Mouse (Mus musculus) forebrain, embryonic 14.5 days (tissue): ENCODE measurements around the gene Mrpl23. TPM values are rescaled to one million over a fixed set of nuclear protein-coding genes. Genes with fewer than 3 reads are reported as not detected.

ENCODE experiments used
- ATAC-seq: fragments of 200-750 bp; cut with Nextera tagmentation; 2 replicates; pipeline ENCODE4 v1.8.0; 2017; ENCODE audit warnings: mild to moderate bottlenecking, moderate library complexity
- DNase-seq: peaks from one replicate; pipeline ENCODE4 v3.0.0-alpha.2; 2015; ENCODE audit warnings: low spot score
- H3K27ac ChIP-seq: fragments of 300-500 bp; sonication (generic); 2 replicates; pipeline ENCODE4 v1.5.1; 2014; ENCODE audit warnings: low read depth, mild to moderate bottlenecking, control low read depth, low read length, moderate library complexity
- H3K27me3 ChIP-seq: fragments of 300-500 bp; sonication (generic); replicated peaks from 2 replicates; pipeline ENCODE4 v1.6.1; 2014; ENCODE audit warnings: low read length, control low read depth, mixed read lengths; ENCODE audit not compliant: control insufficient read depth, insufficient read depth
- H3K36me3 ChIP-seq: fragments of 300-500 bp; sonication (generic); 2 replicates; pipeline ENCODE4 v1.6.1; 2014; ENCODE audit warnings: low read length, control low read depth; ENCODE audit not compliant: control insufficient read depth, insufficient read depth
- H3K4me1 ChIP-seq: fragments of 300-500 bp; sonication (generic); 2 replicates; pipeline ENCODE4 v1.6.1; 2014; ENCODE audit warnings: antibody characterized with exemption, low read length, control low read depth; ENCODE audit not compliant: control insufficient read depth, insufficient read depth
- H3K4me2 ChIP-seq: fragments of 300-500 bp; sonication (generic); 2 replicates; pipeline ENCODE4 v1.6.1; 2014; ENCODE audit warnings: mild to moderate bottlenecking, control low read depth, low read length
- H3K4me3 ChIP-seq: fragments of 300-500 bp; sonication (generic); 2 replicates; pipeline ENCODE4 v1.5.1; 2014; ENCODE audit warnings: low read depth, low read length, control low read depth
- H3K9ac ChIP-seq: fragments of 300-500 bp; sonication (generic); 2 replicates; pipeline ENCODE4 v1.6.1; 2014; ENCODE audit warnings: mild to moderate bottlenecking, low read length, control low read depth, moderate library complexity
- H3K9me3 ChIP-seq: fragments of 300-500 bp; sonication (generic); replicated peaks from 2 replicates; pipeline ENCODE4 v1.6.1; 2016; ENCODE audit warnings: low read length, control low read depth, mixed read lengths; ENCODE audit not compliant: control insufficient read depth
- WGBS: fragments of 180-500 bp; shearing (Covaris S2); extraction: QIAGEN DNeasy Blood & Tissue Kit; methylation state at CpG from one replicate; pipeline ENCODE4 v1.1.7; 2014; 5-methylcytosine and 5-hydroxymethylcytosine counted together
- polyA plus RNA-seq: library from polyadenylated mRNA; unstranded; fragments of >200 nt; fragmentation: Nextera tagmentation; extraction: Ambion mirVana; gene quantifications from 2 replicates; pipeline ENCODE4 v1.2.1, GENCODE M21; 2014

The Mrpl23 gene
- polyA plus RNA-seq, 1 experiment from 2014 or later, result 28.7 TPM

DNA sequence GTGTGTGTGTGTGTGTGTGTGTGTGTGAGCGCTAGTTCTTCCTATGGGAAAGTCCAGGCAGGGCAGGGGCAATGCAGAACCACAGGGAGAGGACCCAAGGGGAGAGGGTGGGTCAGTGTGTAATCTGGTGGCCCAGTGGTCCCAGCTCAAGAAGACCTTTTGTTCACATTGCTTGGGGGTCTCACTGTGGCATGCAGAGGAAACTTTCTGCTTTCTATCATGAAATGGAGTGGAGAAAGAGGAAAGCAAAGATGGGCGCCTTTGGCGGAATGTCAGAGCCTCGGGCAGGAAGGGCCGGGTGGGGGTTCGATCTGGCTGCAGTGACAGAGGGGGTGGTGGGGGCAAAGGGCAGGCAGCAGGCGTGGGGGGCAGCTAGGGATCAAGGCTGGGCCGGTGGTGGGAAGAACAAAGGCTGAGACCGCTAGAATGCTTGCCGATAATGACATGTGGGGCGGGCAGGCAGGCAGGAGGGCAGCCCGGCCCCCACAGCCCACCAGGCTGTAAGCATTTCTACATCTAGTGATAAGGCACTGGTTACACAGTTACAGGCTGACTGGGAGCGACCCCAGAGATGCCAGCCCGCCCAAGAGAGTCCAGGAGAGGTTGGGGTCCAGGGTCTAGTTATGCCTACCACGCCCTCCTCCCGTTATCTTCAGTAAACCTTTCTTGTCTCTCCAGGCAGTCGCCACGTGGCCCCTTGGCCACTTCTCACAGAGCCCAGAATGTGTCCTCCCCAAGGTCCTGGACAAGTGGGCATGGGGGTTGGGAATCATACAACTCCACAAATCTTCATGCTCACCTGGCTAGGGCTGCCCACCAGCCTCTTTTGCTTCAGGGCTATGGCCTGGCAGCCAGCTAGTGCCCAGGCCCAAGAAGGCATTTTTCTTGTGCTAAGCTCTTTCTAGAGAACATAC is 28.7 kb downstream of the Mrpl23 start:
- Histone ChIP-seq H3K4me1 (no peaks in the 10 kb centered on the region), H3K9me3 (no peaks in the 10 kb centered on the region), H3K27me3 (no peaks in the 10 kb centered on the region), H3K4me2 (no peak overlapping the region), H3K4me3 (no peak overlapping the region), H3K9ac (no peak overlapping the region), H3K36me3 (no peaks in the 10 kb centered on the region), H3K27ac (no peak overlapping the region)
- WGBS, result 33% methylated on average over 18 of the region's 18 CpGs
- ATAC-seq (no peak), DNase-seq (no peak)

DNA sequence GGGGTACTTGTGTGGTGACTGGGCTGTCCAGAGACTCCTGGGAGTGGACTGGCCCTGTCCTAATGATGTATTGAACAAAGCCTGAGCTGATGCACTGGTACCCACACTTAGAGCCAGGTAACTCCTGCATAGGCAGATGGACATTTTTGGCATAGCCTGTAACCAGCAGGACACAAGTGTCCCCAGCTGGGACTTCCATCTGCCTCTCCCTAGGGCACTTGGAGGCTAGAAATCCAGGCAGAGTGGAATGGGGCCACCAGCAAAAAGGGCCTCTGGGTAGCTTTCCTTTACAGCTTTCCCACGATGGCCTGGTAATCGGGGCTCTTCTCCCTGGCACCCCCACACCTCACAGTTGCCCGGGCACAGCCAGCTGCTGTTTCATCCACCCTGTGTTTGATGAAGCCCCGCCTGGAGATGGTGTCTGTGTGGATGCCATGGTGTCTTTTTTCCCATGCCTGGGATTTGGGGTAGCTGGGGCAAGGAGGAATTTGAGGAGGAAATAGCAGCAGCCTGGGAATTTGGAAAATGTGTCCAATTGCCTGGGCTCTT is 29.4 kb downstream of the Mrpl23 start:
- Histone ChIP-seq H3K9me3 (no peaks in the 10 kb centered on the region), H3K4me2 (no peak overlapping the region), H3K4me3 (no peak overlapping the region), H3K27me3 (no peaks in the 10 kb centered on the region), H3K4me1 (no peaks in the 10 kb centered on the region), H3K36me3 (no peaks in the 10 kb centered on the region), H3K9ac (no peak overlapping the region), H3K27ac (no peak overlapping the region)
- DNase-seq (no peak), ATAC-seq (no peak)
- WGBS, result 81% methylated on average over 4 of the region's 4 CpGs

DNA sequence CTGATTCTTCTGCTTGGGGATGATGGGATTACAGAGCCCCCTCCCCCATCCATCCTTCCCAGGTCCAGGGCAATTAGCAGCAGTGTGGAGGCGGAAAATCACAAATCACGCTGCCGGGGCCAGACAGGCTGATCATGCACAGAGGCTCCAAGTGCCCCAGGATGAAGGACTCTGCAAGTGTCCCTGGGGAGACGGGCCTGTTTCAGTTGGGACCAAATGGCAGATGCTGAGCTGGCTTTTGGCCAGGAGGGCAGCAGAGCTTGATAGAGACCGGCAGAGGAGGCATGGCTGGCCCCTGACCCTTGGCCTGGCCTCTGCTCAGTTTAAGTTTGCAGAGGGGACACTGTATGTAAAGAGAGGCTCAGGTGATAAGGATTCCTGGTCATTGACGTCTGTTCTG is 30.7 kb downstream of the Mrpl23 start:
- H3K27ac ChIP-seq, result no peak overlapping the region
- 38% methylated on average over 6 of the region's 6 CpGs for WGBS
- DNase-seq (no peak), ATAC-seq (no peak)
- H3K27me3 ChIP-seq, result no peaks in the 10 kb centered on the region
- H3K4me1 ChIP-seq, result no peaks in the 10 kb centered on the region
- no peak overlapping the region for H3K9ac ChIP-seq
- no peaks in the 10 kb centered on the region for H3K36me3 ChIP-seq
- no peak overlapping the region for H3K4me2 ChIP-seq
- H3K4me3 ChIP-seq, result no peak overlapping the region
- no peaks in the 10 kb centered on the region for H3K9me3 ChIP-seq

DNA sequence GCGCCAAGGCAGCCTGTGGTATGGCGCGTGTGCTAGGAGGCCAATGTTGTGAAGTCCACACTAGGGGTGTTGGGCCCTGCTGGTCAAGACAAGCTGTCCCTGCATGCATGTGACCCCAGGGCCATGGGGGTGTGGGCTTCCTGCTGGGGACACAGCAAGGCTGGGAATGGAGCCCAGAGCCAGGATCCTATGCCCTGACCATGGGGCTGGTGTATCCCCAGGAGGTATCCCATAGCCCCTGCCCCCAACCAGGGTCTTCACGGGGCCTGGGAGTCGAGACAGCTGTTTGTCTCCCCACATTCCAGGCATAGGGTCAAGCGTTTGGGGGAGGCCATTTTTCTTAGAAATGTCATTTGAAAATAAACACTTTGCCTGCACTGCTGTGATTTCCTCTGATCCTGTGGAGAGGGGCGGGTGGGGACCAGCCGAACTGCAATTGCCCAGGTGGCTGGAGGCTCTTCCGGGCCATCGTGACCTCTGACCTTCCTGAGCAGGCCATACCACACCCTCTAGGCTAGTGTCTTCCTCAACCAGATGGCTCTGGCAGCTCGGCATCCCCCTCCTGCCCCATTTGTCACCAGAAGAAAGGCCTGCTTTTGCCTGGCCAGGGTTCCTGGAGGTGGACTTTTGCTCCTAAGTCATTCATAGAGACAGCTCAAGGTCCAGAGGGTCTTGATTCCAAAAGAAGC is 32.6 kb downstream of the Mrpl23 start:
- no peaks in the 10 kb centered on the region for H3K9me3 ChIP-seq
- no peaks in the 10 kb centered on the region for H3K27me3 ChIP-seq
- no peak overlapping the region for H3K27ac ChIP-seq
- no peak overlapping the region for H3K4me2 ChIP-seq
- no peak overlapping the region for H3K4me3 ChIP-seq
- no peaks in the 10 kb centered on the region for H3K36me3 ChIP-seq
- WGBS, result 74% methylated on average over 11 of the region's 11 CpGs
- DNase-seq, result no peak
- peaks cover 3% of the 10 kb centered on the region; the same call in 1 of the 2 replicates for H3K4me1 ChIP-seq
- ATAC-seq, result no peak
- no peak overlapping the region for H3K9ac ChIP-seq

GRCm38 (mm10) chr7:142566512-142566911 is 34.0 kb downstream of the Mrpl23 start:
- ATAC-seq (no peak), DNase-seq (no peak)
- Histone ChIP-seq H3K4me1 (peaks cover 3% of the 10 kb centered on the region; the same call in 1 of the 2 replicates), H3K9me3 (no peaks in the 10 kb centered on the region), H3K36me3 (no peaks in the 10 kb centered on the region), H3K4me3 (no peak overlapping the region), H3K27me3 (no peaks in the 10 kb centered on the region), H3K4me2 (no peak overlapping the region), H3K27ac (no peak overlapping the region), H3K9ac (no peak overlapping the region)
- 84% methylated on average over 9 of the region's 9 CpGs for WGBS

- 46% methylated on average over 8 of the region's 8 CpGs for WGBS
- no peaks in the 10 kb centered on the region for H3K9me3 ChIP-seq
- H3K9ac ChIP-seq, result no peak overlapping the region
- H3K27ac ChIP-seq, result no peak overlapping the region
- no peaks in the 10 kb centered on the region for H3K36me3 ChIP-seq
- DNase-seq, result no peak
- H3K4me2 ChIP-seq, result no peak overlapping the region
- no peak for ATAC-seq
- H3K4me3 ChIP-seq, result no peak overlapping the region
- peaks cover 3% of the 10 kb centered on the region; the same call in 1 of the 2 replicates for H3K4me1 ChIP-seq
- no peaks in the 10 kb centered on the region for H3K27me3 ChIP-seq
Measured at GRCm38 (mm10) chr7:142568985-142569384, 36.5 kb downstream of the Mrpl23 start.

DNA sequence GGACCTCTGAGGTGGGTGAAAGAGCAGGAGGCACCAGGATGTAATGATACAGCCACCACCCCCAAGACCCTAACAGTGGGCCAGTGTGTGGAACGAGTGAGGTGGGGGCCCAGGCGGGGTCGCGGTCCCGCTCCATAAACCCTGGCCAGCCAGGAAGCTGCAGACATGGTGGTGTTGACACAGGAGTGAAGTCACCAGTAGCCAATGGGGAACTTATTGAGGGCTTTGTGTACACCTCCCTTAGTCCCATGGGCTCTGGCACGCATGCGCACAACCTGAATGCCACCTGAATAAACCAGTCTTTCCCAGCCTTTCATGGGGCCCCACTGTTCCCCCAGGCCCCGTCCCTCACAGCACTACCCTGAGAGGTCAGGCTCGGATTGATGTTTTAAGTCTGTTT is 38.1 kb downstream of the Mrpl23 start:
- DNase-seq (no peak), ATAC-seq (no peak)
- Histone ChIP-seq H3K9ac (no peak overlapping the region), H3K4me2 (no peak overlapping the region), H3K4me3 (no peak overlapping the region), H3K27me3 (no peaks in the 10 kb centered on the region), H3K27ac (no peak overlapping the region), H3K36me3 (no peaks in the 10 kb centered on the region), H3K9me3 (no peaks in the 10 kb centered on the region), H3K4me1 (peaks cover 3% of the 10 kb centered on the region; the same call in 1 of the 2 replicates)
- 82% methylated on average over 9 of the region's 9 CpGs for WGBS

DNA sequence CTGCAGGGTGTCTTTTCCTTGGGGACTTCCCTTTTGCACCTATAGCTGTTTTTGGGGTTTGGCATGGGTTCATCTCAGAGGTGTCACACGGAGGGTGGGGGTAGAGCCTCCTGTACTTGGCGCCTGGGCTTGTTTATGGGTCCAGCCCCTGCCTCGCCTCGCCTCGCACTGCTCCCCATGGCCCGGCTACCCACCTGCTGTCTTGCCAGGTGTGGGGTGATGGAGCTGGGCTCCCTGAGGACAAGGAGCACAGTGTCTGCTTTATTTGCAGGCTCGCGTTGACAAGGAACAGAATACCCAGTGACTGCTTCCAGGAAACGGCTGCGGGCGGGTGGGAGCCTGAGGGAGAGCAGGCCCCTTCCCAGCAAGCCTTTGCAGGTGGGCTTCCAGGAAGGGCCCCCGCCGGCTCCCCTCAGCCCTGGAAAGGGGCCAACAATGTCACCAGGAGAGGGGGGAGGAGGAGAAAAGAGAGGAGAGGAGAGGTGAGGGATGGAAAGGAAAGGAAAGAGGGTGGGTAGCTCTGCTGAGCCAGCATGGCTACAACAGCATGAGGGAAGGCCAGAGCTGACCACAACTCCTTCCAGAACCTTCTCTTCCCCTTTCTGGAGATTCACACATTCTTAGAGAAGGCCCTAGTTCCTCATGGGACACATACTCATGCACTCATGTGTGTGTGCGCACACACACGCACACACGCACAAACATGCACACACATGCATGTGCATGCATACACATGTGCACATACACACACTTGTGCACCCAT is 39.2 kb downstream of the Mrpl23 start:
- Histone ChIP-seq H3K4me3 (no peak overlapping the region), H3K9ac (no peak overlapping the region), H3K4me1 (peaks cover 3% of the 10 kb centered on the region; the same call in 1 of the 2 replicates), H3K9me3 (no peaks in the 10 kb centered on the region), H3K36me3 (no peaks in the 10 kb centered on the region), H3K27ac (no peak overlapping the region), H3K4me2 (no peak overlapping the region), H3K27me3 (no peaks in the 10 kb centered on the region)
- 75% methylated on average over 16 of the region's 16 CpGs for WGBS
- no peak for ATAC-seq
- DNase-seq, result no peak
